Mouse (Mus musculus) forebrain, postnatal 0 days (tissue): ENCODE measurements around the gene D630039A03Rik. TPM values are rescaled to one million over a fixed set of nuclear protein-coding genes. Genes with fewer than 3 reads are reported as not detected.

Source experiments
- ATAC-seq: fragments of 200-750 bp; cut with Nextera tagmentation; 2 replicates; pipeline ENCODE4 v1.8.0; 2017; ENCODE audit warnings: mild to moderate bottlenecking, moderate library complexity
- DNase-seq: peaks from one replicate; pipeline ENCODE4 v3.0.0-alpha.2; 2015
- H3K27ac ChIP-seq: fragments of 300-500 bp; sonication (generic); 2 replicates; pipeline ENCODE4 v1.5.1; 2014; ENCODE audit warnings: low read depth, mild to moderate bottlenecking, antibody characterized with exemption, low read length, moderate library complexity, mixed read lengths
- H3K27me3 ChIP-seq: fragments of 300-500 bp; sonication (generic); 2 replicates; pipeline ENCODE4 v1.6.1; 2014; ENCODE audit warnings: mild to moderate bottlenecking, low read length, mixed read lengths; ENCODE audit not compliant: insufficient read depth
- H3K36me3 ChIP-seq: fragments of 300-500 bp; sonication (generic); 2 replicates; pipeline ENCODE4 v1.6.1; 2014; ENCODE audit warnings: mild to moderate bottlenecking, moderate library complexity; ENCODE audit not compliant: insufficient read depth
- H3K4me1 ChIP-seq: fragments of 300-500 bp; sonication (generic); 2 replicates; pipeline ENCODE4 v1.6.1; 2014; ENCODE audit warnings: antibody characterized with exemption; ENCODE audit not compliant: insufficient read depth
- H3K4me2 ChIP-seq: fragments of 300-500 bp; sonication (generic); 2 replicates; pipeline ENCODE4 v1.6.1; 2014; ENCODE audit warnings: low read depth, mild to moderate bottlenecking, moderate library complexity
- H3K4me3 ChIP-seq: fragments of 300-500 bp; sonication (generic); 2 replicates; pipeline ENCODE4 v1.5.1; 2014; ENCODE audit warnings: low read depth, low read length, mixed read lengths
- H3K9ac ChIP-seq: fragments of 300-500 bp; sonication (generic); 2 replicates; pipeline ENCODE4 v1.6.1; 2014; ENCODE audit warnings: mild to moderate bottlenecking
- H3K9me3 ChIP-seq: fragments of 300-500 bp; sonication (generic); 2 replicates; pipeline ENCODE4 v1.6.1; 2016; ENCODE audit warnings: low read length
- CTCF ChIP-seq: sonication (generic); IDR thresholded peaks from 2 replicates; pipeline ENCODE4 v1.5.1; 2016; ENCODE audit warnings: antibody characterized with exemption, control low read depth, low read depth
- WGBS: fragments of 180-500 bp; shearing (Covaris S2); extraction: QIAGEN DNeasy Blood & Tissue Kit; methylation state at CpG from one replicate; pipeline ENCODE4 v1.1.7; 2014; 5-methylcytosine and 5-hydroxymethylcytosine counted together
- polyA plus RNA-seq: library from polyadenylated mRNA; unstranded; fragments of >200 nt; fragmentation: Nextera tagmentation; extraction: Ambion mirVana; gene quantifications from 2 replicates; pipeline ENCODE4 v1.2.1, GENCODE M21; 2015
- total RNA-seq: library from RNA; depleted of rRNA; stranded (reverse); fragments of >200 nt; gene quantifications from 2 replicates; pipeline ENCODE4 v1.2.3, GENCODE M21; 2014

The D630039A03Rik gene
- total and polyA plus RNA-seq, 2 experiments from 2014 or later = 0.29 TPM; not detected in 1

DNA sequence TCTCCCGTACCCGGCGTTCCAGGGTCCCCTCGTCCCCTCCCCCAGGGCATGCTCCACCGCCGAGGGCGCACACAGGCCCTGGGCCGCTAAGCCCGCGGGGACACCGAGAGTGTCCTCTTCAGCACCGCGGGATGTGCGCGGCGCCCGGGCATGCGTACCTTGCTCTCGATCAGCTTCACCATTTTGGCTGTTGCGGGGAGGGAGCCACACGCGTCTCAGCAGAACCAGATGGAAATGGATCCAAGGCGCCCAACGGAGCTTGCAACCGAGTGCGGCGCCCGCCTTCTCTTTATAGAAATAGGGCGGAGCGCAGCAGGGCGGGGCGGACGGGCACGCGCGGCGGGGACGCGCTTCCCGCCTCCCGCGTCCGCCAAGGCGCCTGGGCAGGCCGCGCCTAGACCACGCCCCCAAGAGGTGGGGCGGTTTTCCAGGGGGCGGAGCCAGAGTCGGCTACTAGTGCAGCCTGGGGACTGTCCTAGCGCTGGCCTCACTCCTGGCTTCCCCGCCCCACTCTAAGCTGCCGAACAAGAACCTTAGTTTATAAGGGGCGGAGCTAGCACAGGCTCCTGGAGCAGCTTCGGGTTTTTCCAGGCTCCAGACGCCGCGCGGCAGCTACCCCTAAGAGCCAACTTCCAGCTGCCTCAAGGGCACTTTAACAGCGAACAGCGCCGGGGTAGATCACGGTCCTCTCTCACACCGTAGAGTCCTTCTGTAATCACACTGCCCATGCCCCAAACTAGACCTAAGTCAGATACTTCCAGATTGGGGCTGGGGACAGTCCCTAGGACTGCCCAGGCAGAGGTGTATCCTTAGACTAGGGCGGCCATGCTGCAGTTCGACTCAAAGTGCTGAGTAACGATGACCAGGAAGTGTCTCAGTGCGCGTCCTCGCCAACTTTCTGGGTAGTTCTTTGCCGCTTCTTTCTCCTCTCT, 40.2 kb upstream of the D630039A03Rik start, which contains the start of gene Txn1:
Gene Txn1, minus strand, starts transcription at position 383 of the 932 bp plus-strand sequence.
- ATAC-seq (peak; percentile 96), DNase-seq (peak; percentile 97)
- no peak; the same call in none of the 2 replicates for TF ChIP-seq CTCF
- H3K27ac ChIP-seq = peak within 1 kb of the TSS; percentile 86
- peak within 1 kb of the TSS; percentile 81 for H3K4me2 ChIP-seq
- no peaks in the 10 kb centered on the region for H3K27me3 ChIP-seq
- no peaks in the 10 kb centered on the region; the same call in 1 of the 2 replicates for H3K4me1 ChIP-seq
- H3K36me3 ChIP-seq = peaks cover 2% of the 10 kb centered on the region; the same call in 1 of the 2 replicates
- H3K9me3 ChIP-seq = no peaks in the 10 kb centered on the region
- WGBS = 1% methylated on average over 71 of the region's 71 CpGs
- H3K4me3 ChIP-seq = peak within 1 kb of the TSS; percentile 76
- H3K9ac ChIP-seq = peak within 1 kb of the TSS; percentile 73

DNA sequence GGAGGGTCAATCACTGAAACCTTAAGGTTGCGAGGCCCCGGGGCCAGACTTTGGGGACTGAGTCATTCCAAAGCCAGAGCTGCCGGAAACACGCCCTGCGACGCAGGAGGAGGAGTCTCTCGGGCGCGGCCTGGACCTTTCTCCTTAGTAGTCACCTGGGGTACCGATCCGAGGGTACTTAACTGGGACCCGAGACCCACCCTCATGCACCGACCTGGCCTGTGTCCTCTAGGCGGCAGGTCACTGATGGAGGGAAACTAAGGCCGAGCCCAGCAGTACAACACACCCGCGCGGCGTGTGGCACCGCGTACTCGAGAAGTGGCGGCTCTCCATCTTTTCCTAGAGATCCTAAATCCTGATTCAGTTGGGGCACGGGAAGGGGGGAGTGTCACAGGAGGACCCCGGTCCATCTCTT, 39.5 kb upstream of the D630039A03Rik start:
- WGBS = 2% methylated on average over 25 of the region's 25 CpGs

DNA sequence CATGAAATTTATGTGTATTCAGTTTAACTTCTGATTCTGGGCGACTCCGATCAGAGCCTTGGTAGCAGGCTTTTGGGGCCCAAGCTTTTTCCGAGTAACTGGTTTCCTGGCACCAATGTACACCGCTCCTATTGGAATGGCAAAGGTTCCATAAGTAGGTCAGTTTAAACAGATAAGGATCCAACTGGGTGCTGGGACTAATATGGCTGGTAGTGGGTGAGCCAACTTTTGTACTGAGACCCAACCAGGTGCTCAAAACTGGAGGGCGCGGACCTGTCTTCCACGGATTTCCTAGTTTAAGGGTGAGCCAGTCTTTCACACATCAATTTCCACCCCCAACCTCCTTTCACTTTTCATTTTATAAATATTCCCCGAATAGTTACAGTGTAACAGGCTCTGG, 38.9 kb upstream of the D630039A03Rik start:
- no peaks in the 10 kb centered on the region for H3K9me3 ChIP-seq
- DNase-seq = no peak
- no peaks in the 10 kb centered on the region for H3K27me3 ChIP-seq
- 62% methylated on average over 8 of the region's 8 CpGs for WGBS
- ATAC-seq = no peak
- H3K27ac ChIP-seq = no peak overlapping the region
- H3K9ac ChIP-seq = peak overlapping the region; percentile 73
- H3K4me3 ChIP-seq = peak overlapping the region; percentile 76
- H3K36me3 ChIP-seq = peaks cover 14% of the 10 kb centered on the region
- TF ChIP-seq CTCF = no peak
- H3K4me2 ChIP-seq = peak overlapping the region; percentile 81
- no peaks in the 10 kb centered on the region; the same call in 1 of the 2 replicates for H3K4me1 ChIP-seq

More for the DNA sequence above, 39.5 kb upstream of the D630039A03Rik start:
- TF ChIP-seq CTCF = peak; percentile 28; the same call in 1 of the 2 replicates
- Histone ChIP-seq H3K27ac (peak overlapping the region; percentile 86), H3K9ac (peak overlapping the region; percentile 73), H3K36me3 (peaks cover 8% of the 10 kb centered on the region), H3K27me3 (no peaks in the 10 kb centered on the region), H3K4me3 (peak overlapping the region; percentile 76), H3K4me1 (no peaks in the 10 kb centered on the region; the same call in 1 of the 2 replicates), H3K9me3 (no peaks in the 10 kb centered on the region), H3K4me2 (peak overlapping the region; percentile 81)
- no peak for DNase-seq
- ATAC-seq = peak; percentile 28

DNA sequence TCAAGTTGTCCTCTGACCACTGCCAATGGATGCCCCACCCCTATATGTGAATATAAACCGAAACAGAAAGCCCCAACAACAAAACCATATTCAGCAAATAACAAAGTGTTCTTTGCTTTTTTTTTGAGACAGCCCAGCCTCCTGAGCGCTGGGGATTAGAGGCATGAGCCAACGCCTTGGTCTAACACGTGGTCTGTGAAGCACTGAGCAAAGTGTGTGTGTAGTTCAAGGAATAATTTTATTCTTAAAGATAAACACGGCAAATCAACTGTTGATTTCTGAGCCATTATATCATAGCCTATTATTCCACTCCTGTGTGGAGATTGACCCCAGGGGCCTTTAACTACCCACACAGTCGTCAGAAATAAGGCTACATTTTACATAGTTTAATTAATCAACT, 38.5 kb upstream of the D630039A03Rik start:
- TF ChIP-seq CTCF = no peak
- no peak overlapping the region for H3K4me3 ChIP-seq
- H3K9ac ChIP-seq = no peak overlapping the region
- no peaks in the 10 kb centered on the region for H3K9me3 ChIP-seq
- H3K4me2 ChIP-seq = peak overlapping the region; percentile 81
- DNase-seq (no peak), ATAC-seq (no peak)
- peaks cover 18% of the 10 kb centered on the region for H3K36me3 ChIP-seq
- no peak overlapping the region for H3K27ac ChIP-seq
- no peaks in the 10 kb centered on the region for H3K27me3 ChIP-seq
- no peaks in the 10 kb centered on the region; the same call in 1 of the 2 replicates for H3K4me1 ChIP-seq
- 56% methylated on average over 6 of the region's 6 CpGs for WGBS

DNA sequence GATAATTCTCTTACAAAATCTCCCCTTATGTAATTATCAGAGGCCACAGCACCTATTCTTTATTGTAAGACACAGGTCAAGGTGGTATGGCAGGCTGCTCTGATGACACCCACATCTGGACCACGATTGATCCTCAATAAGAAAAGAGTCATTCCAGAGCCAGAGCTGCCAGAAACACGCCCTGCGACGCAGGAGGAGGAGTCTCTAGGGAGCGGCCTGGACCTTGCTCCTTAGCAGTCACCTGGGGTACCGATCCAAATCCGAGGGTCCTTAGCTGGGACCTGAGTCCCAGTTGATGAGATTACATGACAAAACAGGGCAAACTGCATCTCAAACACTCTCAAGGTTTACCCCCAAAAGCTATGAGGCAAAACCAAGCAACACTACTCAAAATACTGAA, 37.7 kb upstream of the D630039A03Rik start:
- no peak overlapping the region for H3K4me3 ChIP-seq
- no peak overlapping the region for H3K4me2 ChIP-seq
- peaks cover 25% of the 10 kb centered on the region for H3K36me3 ChIP-seq
- ATAC-seq = no peak
- no peaks in the 10 kb centered on the region; the same call in 1 of the 2 replicates for H3K4me1 ChIP-seq
- no peak for TF ChIP-seq CTCF
- no peak overlapping the region for H3K9ac ChIP-seq
- no peak for DNase-seq
- no peak overlapping the region for H3K27ac ChIP-seq
- no peaks in the 10 kb centered on the region for H3K9me3 ChIP-seq
- no peaks in the 10 kb centered on the region for H3K27me3 ChIP-seq
- WGBS = 92% methylated on average over 7 of the region's 7 CpGs

DNA sequence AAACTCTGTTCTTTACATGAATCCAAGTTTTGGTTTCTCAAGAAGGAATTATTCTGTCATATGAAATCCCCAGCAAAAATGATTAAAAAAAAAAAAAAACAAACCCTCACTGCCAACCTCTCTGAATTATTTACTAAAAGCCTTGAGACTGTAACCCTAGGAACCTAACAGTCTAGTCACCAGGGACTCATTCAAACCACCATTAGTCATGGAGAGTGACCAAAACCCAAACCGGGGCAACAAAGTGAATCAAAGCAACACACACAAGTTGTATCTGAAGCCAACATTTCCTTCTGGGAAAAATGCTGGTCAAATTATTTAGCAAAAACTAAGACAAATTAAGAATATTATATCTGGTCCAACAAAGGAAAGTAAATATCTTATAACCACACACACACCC, 36.8 kb upstream of the D630039A03Rik start:
- H3K4me2 ChIP-seq = no peak overlapping the region
- H3K9me3 ChIP-seq = no peaks in the 10 kb centered on the region
- H3K27ac ChIP-seq = no peak overlapping the region
- no peaks in the 10 kb centered on the region; the same call in 1 of the 2 replicates for H3K4me1 ChIP-seq
- WGBS = 96% methylated on average over 1 of the region's 1 CpGs
- H3K36me3 ChIP-seq = peaks cover 30% of the 10 kb centered on the region
- H3K9ac ChIP-seq = no peak overlapping the region
- TF ChIP-seq CTCF = no peak
- DNase-seq = no peak
- no peak for ATAC-seq
- H3K27me3 ChIP-seq = no peaks in the 10 kb centered on the region
- no peak overlapping the region for H3K4me3 ChIP-seq

DNA sequence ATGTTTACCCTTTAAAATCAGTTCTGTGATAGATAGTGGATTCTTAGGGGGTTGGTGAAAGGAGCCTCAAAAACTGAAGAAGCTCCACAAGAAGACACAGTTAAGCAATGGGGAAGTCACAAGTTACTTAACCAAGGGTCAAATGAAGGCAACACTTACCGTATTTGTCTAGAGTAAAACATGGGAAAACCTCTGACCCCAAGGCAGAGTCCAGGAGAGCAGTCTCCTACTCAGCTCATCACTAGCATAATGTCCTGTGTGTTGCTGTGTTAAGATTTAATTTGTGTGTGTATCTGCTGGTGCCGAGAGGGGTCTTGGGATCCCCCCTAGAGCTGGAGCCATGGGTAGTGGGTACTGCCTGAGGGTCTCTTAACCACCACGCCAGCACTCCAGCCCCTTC, 36.3 kb upstream of the D630039A03Rik start:
- H3K27me3 ChIP-seq = no peaks in the 10 kb centered on the region
- DNase-seq (no peak), ATAC-seq (no peak)
- peaks cover 34% of the 10 kb centered on the region for H3K36me3 ChIP-seq
- no peak overlapping the region for H3K9ac ChIP-seq
- no peak for TF ChIP-seq CTCF
- no peak overlapping the region for H3K4me3 ChIP-seq
- H3K9me3 ChIP-seq = no peaks in the 10 kb centered on the region
- WGBS = over 99% methylated on average over 3 of the region's 3 CpGs
- H3K4me1 ChIP-seq = no peaks in the 10 kb centered on the region; the same call in 1 of the 2 replicates
- no peak overlapping the region for H3K27ac ChIP-seq
- H3K4me2 ChIP-seq = no peak overlapping the region
